Mouse (Mus musculus) left cerebral cortex, adult 11 months (tissue): ENCODE measurements around the gene Sgip1.
A peak's percentile ranks its signal among the peaks of the same experiment; 100 is the strongest.

Experiments used
- DNase-seq: peaks from one replicate; pipeline ENCODE4 v3.0.0; 2022; ENCODE audit warnings: low spot score

Gene Sgip1

GRCm38 (mm10) chr4:102840062-102840798 lies 99.1 kb downstream of the Sgip1 start:
- no peak for DNase-seq

GRCm38 (mm10) chr4:102840956-102841729 lies 100.0 kb downstream of the Sgip1 start:
- DNase-seq, result no peak

- DNase-seq, result no peak
These were observed 109.4 kb downstream of the Sgip1 start for GRCm38 (mm10) chr4:102850498-102850897.

- no peak for DNase-seq
These were observed 110.1 kb downstream of the Sgip1 start for GRCm38 (mm10) chr4:102851161-102851560.

GRCm38 (mm10) chr4:102852290-102852689 lies 111.2 kb downstream of the Sgip1 start:
- DNase-seq, result peak; percentile 29

GRCm38 (mm10) chr4:102852808-102853207 lies 111.7 kb downstream of the Sgip1 start:
- DNase-seq, result no peak

GRCm38 (mm10) chr4:102853330-102854022 lies 112.4 kb downstream of the Sgip1 start:
- no peak for DNase-seq

GRCm38 (mm10) chr4:102854928-102855892 lies 114.1 kb downstream of the Sgip1 start:
- no peak for DNase-seq

GRCm38 (mm10) chr4:102856086-102856485 lies 115.0 kb downstream of the Sgip1 start:
- DNase-seq, result peak; percentile 52

GRCm38 (mm10) chr4:102859259-102860194 lies 118.4 kb downstream of the Sgip1 start:
- DNase-seq, result no peak

GRCm38 (mm10) chr4:102862751-102863710 lies 121.9 kb downstream of the Sgip1 start:
- no peak for DNase-seq

- no peak for DNase-seq
These were observed 125.4 kb downstream of the Sgip1 start for GRCm38 (mm10) chr4:102866531-102866930.

GRCm38 (mm10) chr4:102871274-102871673 lies 130.2 kb downstream of the Sgip1 start:
- no peak for DNase-seq

GRCm38 (mm10) chr4:102883142-102883541 lies 142.0 kb downstream of the Sgip1 start:
- DNase-seq, result no peak

- no peak for DNase-seq
These were observed 143.1 kb downstream of the Sgip1 start for GRCm38 (mm10) chr4:102884228-102884627.

GRCm38 (mm10) chr4:102886459-102886858 lies 145.4 kb downstream of the Sgip1 start:
- no peak for DNase-seq

GRCm38 (mm10) chr4:102886902-102887301 lies 145.8 kb downstream of the Sgip1 start:
- DNase-seq, result no peak

- DNase-seq, result peak; percentile 53
These were observed 146.9 kb downstream of the Sgip1 start for GRCm38 (mm10) chr4:102887770-102888689.
